Mouse (Mus musculus) spleen, adult 12 weeks (tissue): ENCODE results near the gene Ddx47.

Experiments used
- DNase-seq: peaks from one replicate; pipeline ENCODE4 v3.0.0; 2022; ENCODE audit warnings: low spot score

Ddx47 gene

DNA sequence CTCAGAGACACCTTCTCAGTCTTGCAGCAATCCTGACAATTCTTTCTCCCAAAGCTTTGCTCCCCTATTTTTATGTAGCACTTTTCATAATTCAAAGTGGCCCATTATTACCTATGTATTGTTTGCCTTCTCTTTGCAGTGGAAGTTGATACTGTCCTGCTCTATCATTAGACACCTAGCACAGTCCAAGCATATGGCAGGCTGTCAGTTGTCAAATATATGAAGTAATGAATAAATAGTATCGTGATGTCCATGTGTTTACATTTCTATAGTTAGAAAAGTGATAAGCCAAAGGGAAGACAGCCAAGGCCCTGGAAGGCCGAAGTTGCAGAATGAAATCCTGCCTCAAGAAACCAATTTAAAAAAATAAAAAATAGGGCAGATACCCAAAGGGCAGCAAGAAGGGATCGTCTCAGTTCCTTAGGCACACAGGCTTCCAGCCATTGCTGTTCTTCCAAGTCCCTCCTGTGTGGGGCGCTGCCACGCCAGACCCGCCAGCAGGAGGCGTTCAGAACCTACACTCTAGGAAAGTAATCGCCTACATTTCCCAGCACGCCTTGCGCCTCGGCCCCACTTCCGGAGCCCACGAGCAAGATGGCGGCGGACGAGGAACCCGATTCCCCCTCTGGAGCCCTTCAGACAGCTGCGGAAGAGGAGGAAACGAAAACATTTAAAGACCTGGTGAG, at the start of gene Ddx47:
TSS of gene Ddx47 (plus strand) at position 565 of the 686 bp plus-strand sequence.
- DNase-seq, result peak; percentile 93

DNA sequence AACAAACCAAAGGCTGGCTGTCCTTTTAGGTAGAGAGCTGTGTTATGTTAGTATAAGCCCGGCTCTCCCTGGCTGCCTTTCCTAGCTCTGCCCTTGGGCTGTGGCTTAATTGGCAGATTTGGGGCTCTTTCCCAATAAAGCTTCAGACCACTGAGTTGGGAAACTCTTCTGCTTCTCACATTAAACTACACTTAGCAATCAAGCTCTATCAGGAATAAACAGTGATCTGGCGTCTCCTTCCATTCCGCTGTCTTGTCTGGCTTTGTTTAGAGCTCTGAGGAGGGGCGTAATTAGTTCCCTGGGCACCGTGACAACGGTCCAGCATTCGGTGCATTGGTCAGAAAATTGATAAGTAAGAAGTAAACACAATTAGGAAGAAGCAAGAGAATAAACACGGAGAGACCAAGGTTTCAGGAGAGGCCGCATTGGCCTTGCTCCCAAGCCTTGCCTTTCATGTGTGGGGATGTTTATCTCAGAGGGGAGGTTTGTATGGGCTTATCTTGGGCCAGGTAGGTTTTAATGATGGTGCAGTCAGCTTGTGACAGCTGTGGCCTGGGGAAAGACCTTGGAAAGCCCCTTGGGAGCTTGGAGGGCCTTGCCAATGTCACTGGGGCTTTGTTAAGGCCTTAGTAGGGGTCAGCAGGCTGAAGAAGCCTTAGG, 49.4 kb upstream of the Ddx47 start:
- no peak for DNase-seq

DNA sequence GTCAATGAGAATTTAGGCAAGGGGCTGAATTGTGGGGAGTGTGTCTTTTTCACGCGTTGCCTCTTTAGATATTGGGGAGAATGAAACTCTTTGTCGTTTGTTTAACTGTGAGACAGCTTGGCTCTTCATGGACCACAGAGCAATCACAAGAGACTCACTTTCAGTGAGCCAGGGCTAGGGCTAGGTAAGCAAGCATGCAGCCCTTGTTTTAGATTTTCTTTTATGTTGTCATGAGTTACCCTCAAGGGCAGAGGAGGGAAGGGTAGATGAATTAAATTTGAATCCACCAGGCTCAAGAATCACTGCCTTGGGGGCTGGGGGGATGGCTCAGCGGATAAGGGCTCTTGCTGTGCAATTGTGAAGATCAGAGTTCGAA, 48.9 kb upstream of the Ddx47 start:
- DNase-seq, result no peak

DNA sequence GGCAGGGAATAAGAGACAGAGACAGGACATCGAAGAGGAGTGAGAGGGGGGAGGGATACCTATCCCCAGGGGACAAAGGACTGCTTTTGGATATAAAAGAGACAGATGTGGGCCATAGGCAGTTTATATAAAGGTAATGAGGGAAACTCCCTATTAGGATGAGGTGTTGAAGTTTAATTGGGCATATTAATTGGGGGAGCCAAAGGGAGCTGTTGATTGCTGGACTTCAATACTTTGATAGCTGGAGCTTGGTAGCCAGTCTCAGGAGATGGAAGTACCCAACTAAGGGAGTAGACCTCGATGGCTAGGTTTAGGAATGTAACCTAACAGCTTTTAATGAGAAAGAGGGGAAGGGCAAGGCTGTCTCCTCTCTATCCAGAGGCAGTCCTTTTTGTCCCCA, 47.5 kb upstream of the Ddx47 start:
- no peak for DNase-seq

DNA sequence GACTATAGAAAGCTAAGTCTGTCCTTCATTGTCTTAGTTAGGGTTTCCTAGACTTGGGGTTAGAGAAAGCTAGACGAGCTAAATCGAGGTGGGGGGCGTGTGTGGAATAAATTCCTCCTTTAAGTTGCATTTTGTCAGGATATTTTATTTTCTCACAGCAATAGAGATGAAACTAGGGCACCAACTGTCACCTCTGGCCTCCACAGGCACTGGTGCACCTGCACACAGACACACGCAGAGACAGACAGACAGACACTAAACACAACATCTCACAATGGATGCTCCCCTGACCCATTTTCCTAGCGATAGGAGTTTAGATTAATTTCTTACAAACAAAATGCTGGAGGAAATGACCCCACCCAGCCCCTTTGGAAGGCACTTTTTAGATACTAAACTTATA, 44.7 kb upstream of the Ddx47 start:
- no peak for DNase-seq

DNA sequence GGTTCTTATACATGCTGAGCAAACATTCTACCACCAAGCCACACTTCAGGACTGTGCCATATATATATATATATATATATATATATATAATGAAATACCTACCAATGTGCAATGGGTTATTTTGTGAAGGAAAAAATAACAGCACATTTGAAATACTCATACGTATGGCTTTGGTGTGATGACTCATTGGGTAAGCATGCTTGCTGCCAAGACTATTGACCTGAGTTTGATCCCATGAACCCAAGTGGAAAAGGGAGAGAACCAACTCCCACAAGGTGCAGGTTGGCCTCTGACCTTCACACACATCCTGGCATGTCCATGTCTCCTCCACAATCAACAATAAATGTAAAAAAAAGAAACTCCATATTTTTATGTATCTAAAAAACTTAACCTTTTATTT, 43.1 kb upstream of the Ddx47 start:
- DNase-seq, result no peak

DNA sequence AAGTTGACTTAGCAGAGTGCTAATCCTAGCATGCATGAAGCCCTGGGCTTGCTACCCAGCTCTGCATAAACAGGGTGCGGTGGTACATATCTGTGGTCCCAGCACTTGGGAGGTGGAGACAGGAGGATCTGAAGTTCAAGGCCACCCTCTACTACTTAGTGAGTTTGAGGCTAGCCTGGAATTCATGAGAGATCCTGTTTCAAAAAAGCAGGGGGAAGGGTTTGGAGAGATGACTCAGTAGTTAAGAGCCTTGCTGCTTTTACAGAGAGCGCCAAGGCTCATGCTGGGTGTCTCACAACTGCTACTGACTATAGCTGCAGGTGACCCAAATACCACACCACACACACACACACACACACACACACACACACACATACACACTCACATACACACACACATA, 41.9 kb upstream of the Ddx47 start:
- no peak for DNase-seq

DNA sequence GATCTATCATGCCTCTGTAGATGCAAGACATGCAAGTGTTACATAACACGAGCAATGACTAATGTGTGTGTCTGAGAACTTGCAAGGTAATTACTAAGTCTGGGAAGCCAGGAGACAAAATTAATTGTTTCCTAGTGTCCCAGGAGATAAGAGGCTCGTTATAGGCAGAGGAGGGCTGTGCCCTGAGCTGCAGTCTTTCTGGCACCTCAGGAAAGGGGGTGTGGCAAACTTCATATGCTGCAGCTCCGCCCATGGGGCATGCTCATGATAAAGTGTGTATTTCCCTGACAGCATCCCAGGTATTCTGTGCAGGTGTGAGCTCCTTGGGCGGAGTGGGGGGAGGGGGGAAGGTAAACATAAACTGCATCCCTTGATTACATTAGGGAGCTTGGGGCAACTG, 39.3 kb upstream of the Ddx47 start:
- DNase-seq, result no peak

DNA sequence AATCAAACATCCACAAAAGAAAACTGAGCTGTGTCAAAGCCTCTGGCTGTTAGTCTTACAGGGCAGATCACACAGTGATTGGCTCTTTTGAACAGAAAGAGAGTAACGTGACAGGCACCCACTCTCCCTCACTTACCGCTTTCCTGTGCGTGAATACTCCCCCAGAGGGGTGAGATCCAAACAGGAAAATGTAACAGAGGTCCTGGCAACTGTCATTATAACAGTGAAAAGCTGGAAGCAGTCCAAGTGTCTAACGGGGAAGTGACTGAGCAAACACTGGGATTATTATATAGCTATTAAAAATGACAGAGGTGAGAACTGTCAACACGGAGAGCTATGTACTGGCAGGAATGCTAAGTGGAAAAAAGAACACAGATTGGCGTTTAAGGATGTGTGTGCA, 34.8 kb upstream of the Ddx47 start:
- no peak for DNase-seq

DNA sequence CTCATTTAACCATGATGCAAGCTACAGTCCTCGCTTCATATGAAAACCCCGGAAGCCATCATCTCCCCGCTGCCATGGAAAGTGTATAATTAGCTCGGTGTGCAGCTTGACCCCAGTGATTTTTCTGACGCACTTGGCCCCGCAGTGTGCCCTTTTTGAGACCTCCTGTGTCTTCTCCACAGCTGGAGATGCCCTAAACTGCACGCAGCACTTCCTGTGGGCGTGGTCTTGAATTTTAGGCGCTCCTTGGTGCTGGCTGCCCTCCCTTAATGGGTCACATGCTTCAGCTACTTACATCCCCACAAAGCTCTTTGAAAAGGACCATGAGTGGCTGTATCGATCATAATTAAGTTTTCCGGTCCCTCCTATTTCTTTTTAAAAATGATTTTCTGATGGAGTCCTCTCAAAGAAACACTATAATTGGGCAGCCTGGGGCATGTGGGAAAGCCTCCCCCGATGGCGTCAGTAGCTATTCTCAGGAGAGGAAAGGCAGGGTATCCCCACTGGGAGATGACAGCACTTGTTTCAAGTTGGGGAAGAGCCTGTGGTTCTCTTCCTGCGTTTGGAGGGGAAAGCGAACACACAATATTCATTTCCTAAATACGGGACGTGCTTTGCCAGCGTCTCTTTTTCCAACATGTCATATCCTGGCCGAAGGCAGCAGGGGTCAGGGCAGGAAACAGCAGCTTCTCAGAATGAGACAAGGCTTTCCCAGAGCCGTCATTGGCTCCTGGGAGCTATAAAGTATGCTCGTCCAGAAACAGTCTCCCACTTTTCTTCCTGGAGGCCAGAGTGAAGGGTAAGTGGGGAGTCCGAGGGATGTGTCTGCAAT, 30.0 kb upstream of the Ddx47 start, which contains the start of gene Apold1:
TSS of gene Apold1 (plus strand) at position 488 of the 832 bp plus-strand sequence.
- DNase-seq, result peak; percentile 32

DNA sequence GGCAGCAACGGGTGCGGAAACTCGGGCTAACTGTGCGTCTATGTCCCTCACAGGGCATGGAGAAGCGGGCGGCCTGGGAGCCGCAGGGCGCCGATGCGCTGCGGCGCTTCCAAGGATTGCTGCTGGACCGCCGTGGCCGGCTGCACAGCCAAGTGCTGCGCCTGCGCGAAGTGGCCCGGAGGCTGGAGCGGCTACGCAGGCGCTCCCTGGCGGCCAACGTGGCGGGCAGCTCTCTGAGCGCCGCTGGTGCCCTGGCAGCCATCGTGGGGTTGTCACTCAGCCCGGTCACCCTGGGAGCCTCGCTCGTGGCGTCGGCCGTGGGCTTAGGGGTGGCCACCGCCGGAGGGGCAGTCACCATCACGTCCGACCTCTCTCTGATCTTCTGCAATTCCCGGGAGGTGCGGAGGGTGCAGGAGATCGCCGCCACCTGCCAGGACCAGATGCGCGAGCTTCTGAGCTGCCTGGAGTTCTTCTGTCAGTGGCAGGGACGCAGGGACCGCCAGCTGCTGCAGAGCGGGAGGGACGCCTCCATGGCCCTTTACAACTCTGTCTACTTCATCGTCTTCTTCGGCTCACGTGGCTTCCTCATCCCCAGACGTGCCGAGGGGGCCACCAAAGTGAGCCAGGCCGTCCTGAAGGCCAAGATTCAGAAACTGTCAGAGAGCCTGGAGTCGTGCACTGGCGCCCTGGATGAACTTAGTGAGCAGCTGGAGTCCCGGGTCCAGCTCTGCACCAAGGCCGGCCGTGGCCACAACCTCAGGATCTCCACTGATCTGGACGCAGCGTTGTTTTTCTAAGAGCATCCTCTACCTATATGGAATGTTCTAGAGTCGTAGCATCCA, 27.7 kb upstream of the Ddx47 start:
- peak; percentile 82 for DNase-seq

DNA sequence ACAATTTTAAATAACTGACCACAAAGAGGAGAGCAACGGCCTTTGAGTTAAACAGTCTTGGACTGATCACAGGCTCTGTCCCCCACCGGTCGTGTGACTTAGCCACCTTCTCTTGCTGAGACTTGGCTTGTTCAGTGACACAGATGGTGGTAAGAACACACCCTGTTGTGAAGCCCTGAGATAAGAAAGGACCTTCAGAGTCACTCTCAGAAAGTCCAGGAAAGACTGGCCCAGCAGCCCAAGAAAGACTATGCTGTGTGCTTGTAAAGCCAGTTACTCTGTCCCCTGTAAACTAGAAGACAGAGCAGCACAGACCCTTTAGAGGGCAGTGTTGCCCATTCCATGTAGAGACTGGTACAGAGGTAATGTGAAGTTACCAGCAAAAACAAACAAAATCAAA, 26.7 kb upstream of the Ddx47 start:
- peak; percentile 44 for DNase-seq

DNA sequence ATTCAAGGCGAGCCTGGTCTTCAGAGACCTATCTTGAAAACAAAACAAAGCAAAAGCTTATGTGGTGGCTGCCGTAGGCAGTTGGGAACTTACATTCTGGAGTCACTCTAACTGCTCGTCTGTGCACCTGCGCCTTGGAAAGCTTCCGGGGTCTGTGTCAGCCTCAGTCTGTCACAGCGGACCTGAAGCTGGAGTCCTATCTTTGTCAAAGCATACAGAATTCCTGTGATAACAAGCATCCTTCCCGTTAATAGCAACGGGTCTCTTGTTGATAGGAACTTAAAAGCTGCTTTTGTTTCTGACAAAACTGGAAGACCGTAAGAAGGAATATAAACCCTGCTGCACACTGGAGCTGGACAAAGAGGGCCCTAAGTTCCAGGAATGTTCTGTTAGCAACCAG, 23.0 kb upstream of the Ddx47 start:
- no peak for DNase-seq

DNA sequence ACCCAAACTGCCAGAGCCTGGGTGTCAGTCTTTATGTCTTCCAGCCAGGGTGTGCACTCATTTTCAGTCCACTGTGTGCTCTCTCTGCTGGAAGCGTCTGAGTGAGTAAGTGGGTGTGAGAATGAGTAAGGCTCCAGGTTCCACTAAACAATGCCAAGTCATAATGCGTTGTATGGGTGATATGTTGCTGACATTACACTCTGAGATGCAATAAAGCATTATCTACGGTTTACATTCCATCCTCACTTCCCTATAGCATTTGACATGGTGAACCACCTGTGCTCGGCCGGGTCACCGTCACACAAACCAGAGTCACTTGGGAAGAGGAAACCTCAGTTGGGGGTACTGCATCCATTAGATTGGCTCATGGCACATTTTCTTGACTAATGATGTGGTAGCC, 20.7 kb upstream of the Ddx47 start:
- no peak for DNase-seq

DNA sequence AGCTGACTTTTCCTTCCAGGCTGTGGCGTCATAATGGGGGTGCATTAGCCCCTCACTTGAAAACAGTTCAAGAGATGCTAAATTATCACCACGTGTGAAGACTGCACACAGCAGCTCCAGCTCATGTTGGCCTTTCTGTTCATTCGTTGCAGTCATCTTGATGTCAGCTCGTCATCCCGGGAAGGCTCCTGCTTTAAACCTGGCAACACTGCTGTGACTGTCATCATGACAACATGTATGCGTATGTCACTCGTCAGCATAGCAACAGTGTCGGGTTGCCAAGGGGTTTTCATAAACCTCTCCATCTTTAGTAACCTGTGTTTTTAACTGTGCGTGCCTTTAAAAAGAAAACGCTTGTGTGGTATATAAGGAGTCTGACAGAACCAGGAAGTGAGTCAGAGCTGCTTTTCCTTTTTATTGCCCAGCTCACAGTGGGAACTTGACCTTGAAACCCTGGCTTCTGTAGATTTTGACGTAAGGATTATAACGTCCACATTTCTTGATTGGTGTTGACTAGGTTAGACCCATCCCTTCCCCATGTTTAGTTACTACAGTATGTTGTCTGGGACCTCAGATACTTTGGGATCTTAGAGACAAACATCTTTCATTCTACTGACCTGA, 17.3 kb upstream of the Ddx47 start:
- DNase-seq, result no peak

DNA sequence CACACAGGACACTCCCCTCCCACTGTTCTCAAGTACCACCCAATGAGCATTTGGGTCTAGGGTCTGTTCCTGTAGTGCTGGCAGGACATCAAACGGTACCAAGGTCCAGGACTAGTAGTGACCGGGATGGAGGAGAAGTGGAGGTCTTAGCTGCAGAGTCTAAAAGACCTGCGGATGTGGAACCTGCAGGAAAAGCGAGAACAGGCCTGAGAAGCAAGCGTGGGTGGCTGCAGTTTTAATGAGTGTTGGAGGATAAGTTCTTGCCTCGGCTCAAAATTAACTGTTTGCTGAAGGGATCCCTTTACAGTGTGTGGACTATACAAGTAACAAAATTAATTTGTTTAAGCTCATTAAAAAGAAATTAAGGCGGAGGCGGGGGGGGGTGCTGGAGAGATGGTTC, 16.4 kb upstream of the Ddx47 start:
- no peak for DNase-seq

DNA sequence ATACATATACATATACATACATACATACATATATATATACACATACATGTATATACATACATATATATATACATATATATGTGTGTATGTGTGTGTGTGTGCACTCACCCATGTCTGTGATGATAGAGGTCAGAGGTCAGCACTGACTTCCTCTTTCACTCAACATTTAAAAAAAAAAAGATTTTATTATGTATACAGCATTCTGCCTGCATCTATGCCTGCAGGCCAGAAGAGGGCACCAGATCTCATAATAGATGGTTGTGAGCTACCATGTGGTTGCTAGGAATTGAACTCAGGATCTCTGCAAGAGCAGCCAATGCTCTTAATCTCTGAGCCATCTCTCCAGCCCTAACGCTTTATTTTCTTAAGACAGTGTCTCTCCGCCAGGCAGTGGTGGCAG, 14.5 kb upstream of the Ddx47 start:
- DNase-seq, result no peak

DNA sequence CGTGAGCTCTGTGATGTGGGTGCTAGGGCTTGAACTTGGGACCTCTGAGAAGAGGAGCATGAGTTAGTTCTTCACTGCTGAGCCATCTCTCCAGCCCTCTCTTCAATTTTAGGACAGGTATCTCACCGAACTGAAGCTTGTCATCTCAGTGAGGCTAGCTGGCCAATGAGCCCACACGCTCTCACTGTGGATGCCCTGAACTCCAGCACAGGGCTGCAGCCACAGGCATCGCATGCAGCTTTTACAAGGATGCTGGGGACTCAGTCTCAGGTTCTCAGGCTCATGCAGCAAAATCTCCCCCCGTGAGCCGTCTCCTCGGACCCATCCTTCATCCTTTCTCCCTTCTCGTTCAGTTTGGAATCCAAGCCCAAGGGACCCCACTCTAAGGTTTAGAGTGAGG, 13.3 kb upstream of the Ddx47 start:
- no peak for DNase-seq

DNA sequence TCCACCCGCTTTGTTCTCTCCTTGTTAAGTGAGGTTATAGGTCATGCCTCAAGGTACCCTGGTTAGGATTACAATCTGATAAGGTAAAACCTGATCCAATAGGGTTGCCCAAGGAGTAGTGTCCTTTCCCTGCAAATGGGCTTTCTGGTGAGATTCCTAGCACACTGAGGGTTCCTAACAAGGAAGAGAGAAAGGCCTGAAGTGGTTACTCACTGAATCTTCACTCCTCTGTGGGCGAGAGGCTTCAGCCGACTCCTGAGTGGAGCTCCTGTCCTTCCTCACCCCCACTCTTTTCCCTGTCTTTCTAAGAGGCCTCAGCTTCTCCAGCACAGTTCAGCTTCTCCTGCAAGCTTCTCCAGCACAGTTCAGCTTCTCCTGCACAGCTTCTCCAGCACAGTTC, 12.6 kb upstream of the Ddx47 start:
- no peak for DNase-seq

DNA sequence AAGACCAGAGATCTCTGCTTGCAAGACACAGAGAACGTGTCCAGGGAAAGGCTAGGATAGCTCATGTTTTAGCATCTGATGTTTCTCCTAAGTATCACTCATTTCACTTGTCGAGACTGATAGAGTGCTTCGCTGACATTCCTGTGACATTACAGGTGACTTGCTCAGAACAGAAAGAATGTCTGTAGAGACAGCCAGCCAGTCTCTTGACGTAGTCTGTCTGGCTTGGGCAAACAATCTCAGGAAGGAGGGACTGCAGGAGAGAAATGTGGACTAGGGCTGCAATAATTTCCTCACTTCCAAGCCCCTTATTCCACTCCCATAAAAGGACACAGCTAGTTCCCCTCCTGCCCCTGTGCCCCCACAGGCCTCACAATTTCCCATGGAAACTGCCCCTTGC, 11.1 kb upstream of the Ddx47 start:
- DNase-seq, result no peak

DNA sequence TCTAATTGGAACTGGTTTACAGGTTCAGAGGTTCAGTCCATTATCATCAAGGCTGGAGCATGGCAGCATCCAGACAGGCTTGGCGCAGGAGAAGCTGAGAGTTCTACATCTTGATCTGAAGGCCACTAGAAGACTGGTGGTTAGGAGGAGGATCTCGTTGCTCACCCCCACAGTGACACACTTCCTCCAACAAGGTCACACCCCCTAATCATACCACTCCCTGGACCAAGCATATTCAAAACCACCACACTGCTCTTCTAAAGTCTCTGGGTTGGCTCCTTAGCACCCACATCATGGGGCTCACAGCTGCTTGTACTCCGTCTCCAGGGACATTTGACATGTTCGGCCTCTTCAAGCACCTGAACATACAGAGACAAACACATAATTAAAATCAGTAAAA, 9.4 kb upstream of the Ddx47 start:
- DNase-seq, result no peak

DNA sequence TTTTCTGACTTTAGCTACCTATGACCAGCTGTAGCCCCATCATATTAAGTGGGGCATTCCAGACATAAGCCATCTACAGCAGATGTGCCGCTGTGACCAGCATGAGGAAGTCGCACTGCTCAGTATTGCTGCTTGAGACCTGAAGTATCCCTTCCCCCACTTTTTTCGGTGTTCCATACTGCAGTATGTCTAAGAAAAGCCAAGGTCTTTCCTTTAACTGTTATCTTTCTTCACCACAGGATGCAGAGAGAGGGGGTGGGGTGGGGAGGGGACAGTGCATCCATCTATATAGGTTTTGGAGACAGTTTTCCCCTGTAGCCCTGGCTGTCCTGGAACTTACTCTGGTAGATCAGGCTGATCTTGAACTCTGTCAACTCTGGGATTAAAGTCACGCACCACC, 5.0 kb upstream of the Ddx47 start:
- DNase-seq, result no peak
